Comparison of ENCODE assay signal across 21 mouse cellular contexts in genomic region chr4:154547176-154547855, GRCm38 (mm10).
DNase-seq lines count a peak whose midpoint lies in the region; ATAC-seq and TF ChIP-seq lines count a peak whose summit lies in the region.
"Had no signal": no experiment of that assay in that cellular context is flagged by ENCODE, and none has a peak within 500 bp of the region (broad histone marks: within the 10 kb centered on the region; RNA-seq: fewer than 3 reads in every experiment).

No protein-coding gene starts in this region.

- H3K4me3 ChIP-seq in heart, embryonic 11.5 days (ENCODE audit: low read depth, low read length): no peak overlapping the region
- H3K4me3 ChIP-seq in lung, postnatal 0 days (ENCODE audit: low read depth, low read length): no peak overlapping the region
- no peak overlapping the region for H3K4me3 ChIP-seq in embryonic facial prominence, embryonic 10.5 days
- H3K4me3 ChIP-seq: embryonic facial prominence, embryonic 15.5 days; intestine, embryonic 15.5 days; limb, embryonic 15.5 days; megakaryocyte, embryonic 14.5 days; midbrain, embryonic 13.5 days had no signal

- H3K27me3 ChIP-seq in heart, embryonic 11.5 days (ENCODE audit: control insufficient read depth, insufficient read depth, low read length): 0 out of 2 replicates have a peak, but pooled peaks cover 3% of the 10 kb centered on the region
- H3K27me3 ChIP-seq in lung, postnatal 0 days (replicated peaks; ENCODE audit: insufficient read depth, low read length): 0 out of 2 replicates have a peak, but pooled peaks cover 4% of the 10 kb centered on the region
- H3K27me3 ChIP-seq in embryonic facial prominence, embryonic 10.5 days (replicated peaks; ENCODE audit: low read depth, poor library complexity, severe bottlenecking): peaks cover 81% of the 10 kb centered on the region
- H3K27me3 ChIP-seq: intestine, embryonic 15.5 days had no signal

- no peaks in the 10 kb centered on the region for H3K36me3 ChIP-seq in heart, embryonic 11.5 days (ENCODE audit: control insufficient read depth, insufficient read depth, low read length)
- H3K36me3 ChIP-seq in lung, postnatal 0 days (ENCODE audit: insufficient read depth, low read length): no peaks in the 10 kb centered on the region
- H3K36me3 ChIP-seq in embryonic facial prominence, embryonic 10.5 days (replicated peaks): no peaks in the 10 kb centered on the region
- H3K36me3 ChIP-seq: embryonic facial prominence, embryonic 15.5 days; intestine, embryonic 15.5 days; limb, embryonic 15.5 days; midbrain, embryonic 13.5 days had no signal

- H3K9me3 ChIP-seq in heart, embryonic 11.5 days (replicated peaks; ENCODE audit: control insufficient read depth, low read length): no peaks in the 10 kb centered on the region
- no peaks in the 10 kb centered on the region for H3K9me3 ChIP-seq in lung, postnatal 0 days (ENCODE audit: low read length)
- no peaks in the 10 kb centered on the region for H3K9me3 ChIP-seq in embryonic facial prominence, embryonic 10.5 days
- H3K9me3 ChIP-seq: embryonic facial prominence, embryonic 15.5 days; intestine, embryonic 15.5 days; limb, embryonic 15.5 days; megakaryocyte, embryonic 14.5 days; midbrain, embryonic 13.5 days had no signal

- TF ChIP-seq EP300 in lung, postnatal 0 days (IDR thresholded peaks at IDR 0.05): no peak

- H3K4me1 ChIP-seq in heart, embryonic 11.5 days (ENCODE audit: control insufficient read depth, insufficient read depth, low read length): peaks cover 36% of the 10 kb centered on the region
- H3K4me1 ChIP-seq in lung, postnatal 0 days (ENCODE audit: insufficient read depth, low read depth, low read length): peaks cover 15% of the 10 kb centered on the region; the same call in 1 of the 2 replicates
- H3K4me1 ChIP-seq in embryonic facial prominence, embryonic 10.5 days: peaks cover 83% of the 10 kb centered on the region

- no peak for ATAC-seq in heart, embryonic 11.5 days (replicated peaks; ENCODE audit: insufficient number of reproducible peaks, low FRiP score, low TSS enrichment)
- ATAC-seq in lung, postnatal 0 days: peak; percentile 41
- ATAC-seq: forebrain, embryonic 16.5 days; hindbrain, embryonic 16.5 days; intestine, embryonic 15.5 days; midbrain, embryonic 13.5 days had no signal

- 69% methylated on average over 21 of the region's 21 CpGs for WGBS in heart, embryonic 11.5 days (ENCODE audit: insufficient replicate concordance)
- WGBS in lung, postnatal 0 days: 64% methylated on average over 21 of the region's 21 CpGs
- WGBS in embryonic facial prominence, embryonic 10.5 days: 76% methylated on average over 21 of the region's 21 CpGs

- intact Hi-C loops in left cerebral cortex, postnatal 36 days (cut with DNase I): no loop called here

- H3K27ac ChIP-seq in heart, embryonic 11.5 days (ENCODE audit: low read depth, low read length): no peak overlapping the region
- no peak overlapping the region for H3K27ac ChIP-seq in lung, postnatal 0 days (ENCODE audit: low read length)
- no peak overlapping the region for H3K27ac ChIP-seq in embryonic facial prominence, embryonic 10.5 days (replicated peaks)
- H3K27ac ChIP-seq: embryonic facial prominence, embryonic 15.5 days; intestine, embryonic 15.5 days; limb, embryonic 15.5 days; liver, embryonic 14.5 days; midbrain, embryonic 13.5 days had no signal

- peak; percentile 97 for DNase-seq in heart, adult 11 months
- no peak for DNase-seq in lung, postnatal 0 days (ENCODE audit: low spot score)
- no peak for DNase-seq in lung, postnatal 14 days
- DNase-seq in heart, postnatal 4 days: peak; percentile 31
- DNase-seq in left cerebral cortex, postnatal 36 days (ENCODE audit: low spot score in 2 of 2): no peak
- no peak for DNase-seq in embryonic facial prominence, embryonic 10.5 days (ENCODE audit: low spot score)
- DNase-seq: adrenal gland, postnatal 25 days; cerebellum, adult 9-10 months; kidney, adult 9 months; kidney, postnatal 14 days; thymus, adult 18-20 months; thymus, postnatal 36 days had no signal

- no peak for TF ChIP-seq CTCF in lung, postnatal 0 days (IDR thresholded peaks at IDR 0.05)

- H3K4me2 ChIP-seq in heart, embryonic 11.5 days: no peak overlapping the region
- H3K4me2 ChIP-seq in lung, postnatal 0 days (replicated peaks; ENCODE audit: low read depth, low read length): no peak overlapping the region
- H3K4me2 ChIP-seq: embryonic facial prominence, embryonic 15.5 days; intestine, embryonic 15.5 days; limb, embryonic 15.5 days; midbrain, embryonic 13.5 days had no signal

- no peak overlapping the region for H3K9ac ChIP-seq in heart, embryonic 11.5 days (ENCODE audit: low read depth, low read length)
- no peak overlapping the region for H3K9ac ChIP-seq in lung, postnatal 0 days (replicated peaks; ENCODE audit: low read depth)
- H3K9ac ChIP-seq: embryonic facial prominence, embryonic 15.5 days; intestine, embryonic 15.5 days; limb, embryonic 15.5 days; liver, embryonic 14.5 days; midbrain, embryonic 13.5 days had no signal

Comparison
In these comparisons a context has a peak if more than half of its experiments do, and no peak if none do; other contexts are left out.
1. DNase-seq: peak in heart, adult 11 months (single experiment) and heart, postnatal 4 days (single experiment); none in lung, postnatal 0 days (single experiment), lung, postnatal 14 days (single experiment), left cerebral cortex, postnatal 36 days (0 of 2) and embryonic facial prominence, embryonic 10.5 days (single experiment).